Comparison of ENCODE assay signal across 20 mouse cellular contexts in the genomic region with DNA sequence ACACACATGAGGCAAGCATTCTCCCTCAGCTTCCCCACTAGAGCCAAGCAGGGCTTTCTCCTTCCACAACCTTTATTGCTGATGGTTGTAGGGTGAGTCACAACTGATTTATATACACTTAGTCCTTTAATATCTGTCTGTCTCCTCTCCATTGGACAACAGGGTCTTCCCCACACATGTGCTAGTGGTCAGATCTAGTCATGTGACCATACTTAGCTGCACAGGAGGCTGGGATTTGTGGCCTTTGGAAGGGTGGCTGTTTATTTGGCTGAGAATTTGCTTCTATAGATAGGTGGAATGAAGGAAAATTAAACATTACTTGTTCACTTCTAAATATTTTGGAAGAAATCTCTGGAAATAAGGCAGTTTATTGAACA. TPM values are rescaled to one million over a fixed set of nuclear protein-coding genes. Genes with fewer than 3 reads are reported as not detected.
DNase-seq lines count a peak whose midpoint lies in the region; ATAC-seq and TF ChIP-seq lines count a peak whose summit lies in the region.
"Had no signal": no experiment of that assay in that cellular context is flagged by ENCODE, and none has a peak within 500 bp of the region (broad histone marks: within the 10 kb centered on the region; RNA-seq: fewer than 3 reads in every experiment).

No protein-coding gene starts in this region.

- no peak for ATAC-seq in heart, embryonic 13.5 days (ENCODE audit: extremely low read depth, insufficient number of reproducible peaks, low FRiP score, low TSS enrichment)
- no peak for ATAC-seq in midbrain, embryonic 13.5 days
- no peak for ATAC-seq in midbrain, embryonic 16.5 days
- ATAC-seq in liver, postnatal 0 days, result no peak
- ATAC-seq: forebrain, embryonic 15.5 days; hindbrain, postnatal 0 days; lung, postnatal 0 days; Patski had no signal

- peaks cover 81% of the 10 kb centered on the region for H3K4me1 ChIP-seq in heart, embryonic 13.5 days
- peaks cover 66% of the 10 kb centered on the region for H3K4me1 ChIP-seq in heart, embryonic 10.5 days
- H3K4me1 ChIP-seq in midbrain, embryonic 13.5 days (replicated peaks), result peaks cover 71% of the 10 kb centered on the region
- H3K4me1 ChIP-seq in midbrain, embryonic 16.5 days (ENCODE audit: control insufficient read depth, insufficient read depth, low read length), result peaks cover 46% of the 10 kb centered on the region
- H3K4me1 ChIP-seq in liver, postnatal 0 days (ENCODE audit: insufficient read depth), result peaks cover 47% of the 10 kb centered on the region

- no peak for TF ChIP-seq CTCF in liver, postnatal 0 days (IDR thresholded peaks at IDR 0.05; ENCODE audit: low read depth)

- no peaks in the 10 kb centered on the region for H3K36me3 ChIP-seq in heart, embryonic 13.5 days
- H3K36me3 ChIP-seq in heart, embryonic 10.5 days, result no peaks in the 10 kb centered on the region; the same call in 1 of the 2 replicates
- H3K36me3 ChIP-seq in midbrain, embryonic 13.5 days, result no peaks in the 10 kb centered on the region
- no peaks in the 10 kb centered on the region for H3K36me3 ChIP-seq in midbrain, embryonic 16.5 days (ENCODE audit: control insufficient read depth, insufficient read depth, low read length)
- H3K36me3 ChIP-seq in liver, postnatal 0 days (replicated peaks; ENCODE audit: insufficient read depth, low read length), result no peaks in the 10 kb centered on the region
- H3K36me3 ChIP-seq: embryonic facial prominence, embryonic 13.5 days; forebrain, embryonic 15.5 days; liver, embryonic 13.5 days; neural tube, embryonic 13.5 days had no signal

- H3K9me3 ChIP-seq in heart, embryonic 13.5 days, result no peaks in the 10 kb centered on the region
- H3K9me3 ChIP-seq in heart, embryonic 10.5 days, result no peaks in the 10 kb centered on the region
- no peaks in the 10 kb centered on the region for H3K9me3 ChIP-seq in midbrain, embryonic 13.5 days
- no peaks in the 10 kb centered on the region for H3K9me3 ChIP-seq in midbrain, embryonic 16.5 days (replicated peaks; ENCODE audit: control insufficient read depth, low read length, poor library complexity, severe bottlenecking)
- H3K9me3 ChIP-seq in liver, postnatal 0 days (ENCODE audit: low read length), result no peaks in the 10 kb centered on the region
- H3K9me3 ChIP-seq: embryonic facial prominence, embryonic 13.5 days; forebrain, embryonic 15.5 days; hindbrain, embryonic 10.5 days; liver, embryonic 13.5 days; neural tube, embryonic 13.5 days had no signal

- no peak overlapping the region for H3K4me3 ChIP-seq in heart, embryonic 13.5 days
- no peak overlapping the region for H3K4me3 ChIP-seq in heart, embryonic 10.5 days
- no peak overlapping the region for H3K4me3 ChIP-seq in midbrain, embryonic 13.5 days (replicated peaks)
- no peak overlapping the region for H3K4me3 ChIP-seq in midbrain, embryonic 16.5 days (ENCODE audit: low read depth, low read length)
- H3K4me3 ChIP-seq in liver, postnatal 0 days (ENCODE audit: low read depth, low read length), result no peak overlapping the region
- H3K4me3 ChIP-seq: embryonic facial prominence, embryonic 13.5 days; forebrain, embryonic 15.5 days; hindbrain, embryonic 10.5 days; liver, embryonic 13.5 days; neural tube, embryonic 13.5 days had no signal

- DNase-seq in heart, embryonic 10.5 days (ENCODE audit: low spot score), result no peak
- no peak for DNase-seq in liver, postnatal 0 days
- no peak for DNase-seq in lung, postnatal 4 days
- no peak for DNase-seq in layer of hippocampus, postnatal 25 days (ENCODE audit: extremely low spot score in 1 of 2, low spot score in 1 of 2)
- DNase-seq: adrenal gland, postnatal 10 days; cerebellum, postnatal 14 days; gastrocnemius, postnatal 25 days; kidney, postnatal 25 days; liver, embryonic 13.5 days; right cerebral cortex, postnatal 14 days had no signal

- 0 out of 2 replicates have a peak overlapping the region, but pooled peaks have one; percentile 0 for H3K4me2 ChIP-seq in heart, embryonic 13.5 days
- no peak overlapping the region for H3K4me2 ChIP-seq in midbrain, embryonic 13.5 days (replicated peaks)
- H3K4me2 ChIP-seq in midbrain, embryonic 16.5 days (ENCODE audit: low read length), result no peak overlapping the region
- H3K4me2 ChIP-seq in liver, postnatal 0 days (ENCODE audit: low read depth, low read length), result no peak overlapping the region
- H3K4me2 ChIP-seq: embryonic facial prominence, embryonic 13.5 days; forebrain, embryonic 15.5 days; liver, embryonic 13.5 days; neural tube, embryonic 13.5 days had no signal

- no peaks in the 10 kb centered on the region for H3K27me3 ChIP-seq in heart, embryonic 13.5 days (replicated peaks)
- no peaks in the 10 kb centered on the region for H3K27me3 ChIP-seq in heart, embryonic 10.5 days (ENCODE audit: insufficient read depth, poor library complexity, severe bottlenecking)
- no peaks in the 10 kb centered on the region for H3K27me3 ChIP-seq in midbrain, embryonic 13.5 days
- no peaks in the 10 kb centered on the region for H3K27me3 ChIP-seq in midbrain, embryonic 16.5 days (ENCODE audit: control insufficient read depth, insufficient read depth, low read depth, low read length)
- H3K27me3 ChIP-seq in liver, postnatal 0 days (ENCODE audit: insufficient read depth, low read length), result no peaks in the 10 kb centered on the region
- H3K27me3 ChIP-seq: embryonic facial prominence, embryonic 13.5 days; forebrain, embryonic 15.5 days; liver, embryonic 13.5 days; neural tube, embryonic 13.5 days; Patski had no signal

- TF ChIP-seq EP300 in liver, postnatal 0 days (IDR thresholded peaks at IDR 0.05; ENCODE audit: low read depth), result no peak

- H3K27ac ChIP-seq in heart, embryonic 13.5 days (replicated peaks), result no peak overlapping the region
- H3K27ac ChIP-seq in heart, embryonic 10.5 days, result no peak overlapping the region
- H3K27ac ChIP-seq in midbrain, embryonic 13.5 days, result no peak overlapping the region; the same call in 1 of the 2 replicates
- no peak overlapping the region for H3K27ac ChIP-seq in midbrain, embryonic 16.5 days (ENCODE audit: low read length)
- H3K27ac ChIP-seq in liver, postnatal 0 days (ENCODE audit: low read depth), result peak overlapping the region; percentile 18; the same call in 1 of the 2 replicates
- H3K27ac ChIP-seq: embryonic facial prominence, embryonic 13.5 days; forebrain, embryonic 15.5 days; hindbrain, embryonic 10.5 days; hindbrain, postnatal 0 days; liver, embryonic 13.5 days; neural tube, embryonic 13.5 days had no signal

- H3K9ac ChIP-seq in heart, embryonic 13.5 days, result peak overlapping the region; percentile 41; the same call in 1 of the 2 replicates
- H3K9ac ChIP-seq in midbrain, embryonic 13.5 days (replicated peaks), result 0 out of 2 replicates have a peak overlapping the region, but pooled peaks have one; percentile 14
- no peak overlapping the region for H3K9ac ChIP-seq in midbrain, embryonic 16.5 days (ENCODE audit: low read depth, low read length)
- no peak overlapping the region for H3K9ac ChIP-seq in liver, postnatal 0 days (replicated peaks)
- H3K9ac ChIP-seq: embryonic facial prominence, embryonic 13.5 days; forebrain, embryonic 15.5 days; liver, embryonic 13.5 days; neural tube, embryonic 13.5 days had no signal

RNA-seq across cellular contexts. Expression of a gene that starts 4.9 kb away (rescaled TPM):
- polyA plus RNA-seq in heart, embryonic 13.5 days (2015; fragmentation: Nextera tagmentation; extraction: Ambion mirVana), result 6.7 and 7.2 TPM in 2 replicates
- polyA plus RNA-seq in heart, embryonic 10.5 days (2016; fragmentation: Nextera tagmentation; extraction: Ambion mirVana), result 7.7 and 8.1 TPM in 2 replicates
- 11.7 and 12.7 TPM in 2 replicates for polyA plus RNA-seq in midbrain, embryonic 13.5 days (2015; fragmentation: Nextera tagmentation; extraction: Ambion mirVana)
- 12.0 and 12.4 TPM in 2 replicates for polyA plus RNA-seq in midbrain, embryonic 16.5 days (2015; fragmentation: Nextera tagmentation; extraction: Ambion mirVana)
- 3.7 and 3.9 TPM in 2 replicates for polyA plus RNA-seq in liver, postnatal 0 days (2015; fragmentation: Nextera tagmentation; extraction: Ambion mirVana)
- total RNA-seq in layer of hippocampus, postnatal 25 days (2021), result 10 to 100 TPM; 84.3 to 90.8 TPM

RNA-seq across cellular contexts. Expression of a gene that starts 48.1 kb away (rescaled TPM):
- polyA plus RNA-seq in heart, embryonic 13.5 days (2015; fragmentation: Nextera tagmentation; extraction: Ambion mirVana), result 43.6 and 46.7 TPM in 2 replicates
- 60.0 and 61.4 TPM in 2 replicates for polyA plus RNA-seq in heart, embryonic 10.5 days (2016; fragmentation: Nextera tagmentation; extraction: Ambion mirVana)
- 72.4 and 80.7 TPM in 2 replicates for polyA plus RNA-seq in midbrain, embryonic 13.5 days (2015; fragmentation: Nextera tagmentation; extraction: Ambion mirVana)
- polyA plus RNA-seq in midbrain, embryonic 16.5 days (2015; fragmentation: Nextera tagmentation; extraction: Ambion mirVana), result 80.6 and 83.5 TPM in 2 replicates
- polyA plus RNA-seq in liver, postnatal 0 days (2015; fragmentation: Nextera tagmentation; extraction: Ambion mirVana), result 16.0 and 16.4 TPM in 2 replicates
- total RNA-seq in layer of hippocampus, postnatal 25 days (2021), result 10 to 100 TPM; 31.9 to 34.6 TPM

Comparison
In these comparisons a context has a peak if more than half of its experiments do, and no peak if none do; other contexts are left out.
1. H3K9ac ChIP-seq: peak in heart, embryonic 13.5 days (single experiment) and midbrain, embryonic 13.5 days (single experiment); none in midbrain, embryonic 16.5 days (single experiment) and liver, postnatal 0 days (single experiment).